Mouse (Mus musculus): Measurements from ENCODE around the gene Rapgefl1. TPM values are rescaled to one million over a fixed set of nuclear protein-coding genes. Genes with fewer than 3 reads are reported as not detected.

The Rapgefl1 gene
- total and polyA plus RNA-seq, 3 experiments: 0.58 to 1.4 TPM; not detected in 1

DNA sequence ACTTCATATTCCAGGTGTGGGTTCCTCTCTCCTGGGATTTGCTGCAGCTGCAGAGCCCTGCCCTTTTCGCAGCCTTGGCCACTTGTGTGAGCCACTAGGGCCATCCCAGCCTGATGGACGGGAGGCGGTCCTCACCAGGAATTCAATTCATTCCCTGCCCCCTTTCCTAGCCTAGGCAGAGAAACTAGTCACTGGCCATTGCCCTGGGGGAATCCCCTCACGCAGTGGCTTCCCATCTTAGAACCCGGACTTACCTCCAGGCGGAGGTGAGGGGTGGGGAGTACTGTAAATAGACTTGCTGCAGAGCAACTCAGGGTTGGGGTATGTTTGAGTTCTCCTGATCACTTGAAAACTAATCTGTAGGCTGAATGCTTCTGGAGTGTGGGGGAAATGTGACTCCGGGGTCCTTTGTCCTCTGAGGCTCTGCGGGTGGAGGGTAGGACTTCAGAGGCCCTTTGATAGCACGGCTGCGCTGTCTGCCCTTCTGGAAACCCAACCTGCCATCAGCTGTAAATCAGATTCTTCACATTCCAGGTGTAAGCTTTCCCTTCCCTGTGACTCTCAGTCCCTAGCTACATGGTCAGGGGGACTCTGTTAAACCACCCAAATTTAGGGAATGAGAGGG, 66.1 kb downstream of the Rapgefl1 start:
- H3K27ac ChIP-seq (ENCODE audit: control insufficient read depth, low read depth, low read length): no peak overlapping the region
- peaks cover under 1% of the 10 kb centered on the region for H3K79me2 ChIP-seq (ENCODE audit: control insufficient read depth, insufficient read depth, low read length, poor library complexity)
- no peak for TF ChIP-seq CTCF (IDR thresholded peaks at IDR 0.05 in 2 of 3, conservative IDR thresholded peaks at IDR 0.05 in 1 of 3; ENCODE audit: control insufficient read depth in 1 of 3, insufficient read depth in 1 of 3, low read depth in 2 of 3, low read length in 3 of 3, poor library complexity in 1 of 3, severe bottlenecking in 1 of 3)
- no peak for TF ChIP-seq ZNF384 (IDR thresholded peaks at IDR 0.05; ENCODE audit: low read depth, low read length)
- no peak for TF ChIP-seq ZKSCAN1 (IDR thresholded peaks at IDR 0.05; ENCODE audit: low read depth, low read length)
- TF ChIP-seq USF1 (IDR thresholded peaks at IDR 0.05; ENCODE audit: low read depth, low read length): no peak
- TF ChIP-seq UBTF (IDR thresholded peaks at IDR 0.05; ENCODE audit: borderline replicate concordance, insufficient read depth, low read depth, low read length): no peak
- TF ChIP-seq RCOR1 (IDR thresholded peaks at IDR 0.05; ENCODE audit: low read depth, low read length): no peak
- no peak for TF ChIP-seq SIN3A (IDR thresholded peaks at IDR 0.05; ENCODE audit: low read length)
- no peak for TF ChIP-seq TCF12 (IDR thresholded peaks at IDR 0.05; ENCODE audit: low read depth, low read length)
- TF ChIP-seq ZC3H11A (IDR thresholded peaks at IDR 0.05; ENCODE audit: low read depth, low read length): no peak
- TF ChIP-seq MAX (IDR thresholded peaks at IDR 0.05; ENCODE audit: low read length): no peak
- TF ChIP-seq MXI1 (IDR thresholded peaks at IDR 0.05; ENCODE audit: low read depth, low read length): no peak
- TF ChIP-seq MYB (IDR thresholded peaks at IDR 0.05; ENCODE audit: low read depth, low read length): no peak
- no peak for TF ChIP-seq NRF1 (IDR thresholded peaks at IDR 0.05; ENCODE audit: insufficient read depth, low read depth, low read length, poor library complexity, severe bottlenecking)
- TF ChIP-seq CHD2 (IDR thresholded peaks at IDR 0.05; ENCODE audit: low read length): no peak
- no peak for TF ChIP-seq ZMIZ1 (IDR thresholded peaks at IDR 0.05; ENCODE audit: low read depth, low read length)
- no peak for TF ChIP-seq POLR2AphosphoS2 (IDR thresholded peaks at IDR 0.05; ENCODE audit: low read length)
- TF ChIP-seq HCFC1 (IDR thresholded peaks at IDR 0.05; ENCODE audit: low read depth, low read length): no peak
- TF ChIP-seq MAZ (IDR thresholded peaks at IDR 0.05; ENCODE audit: low read depth, low read length): no peak
- no peaks in the 10 kb centered on the region for H3K9me3 ChIP-seq (replicated peaks; ENCODE audit: insufficient read depth, low read length)
- no peak for DNase-seq (ENCODE audit: low read depth, low spot score)
- peaks cover 4 to 46% of the 10 kb centered on the region in 2 experiments; a peak in 3 of 4 replicates for H3K36me3 ChIP-seq (ENCODE audit: control insufficient read depth in 1 of 2, insufficient read depth in 2 of 2, low read length in 2 of 2)
- no peak overlapping the region for H3K9ac ChIP-seq (ENCODE audit: control insufficient read depth, low read depth, low read length, poor library complexity, severe bottlenecking)
- H3K27me3 ChIP-seq (ENCODE audit: control insufficient read depth in 1 of 2, insufficient read depth in 2 of 2, low read length in 2 of 2): no peaks in the 10 kb centered on the region
- H3K4me3 ChIP-seq (ENCODE audit: control insufficient read depth in 1 of 2, insufficient read depth in 1 of 2, low read depth in 2 of 2, low read length in 2 of 2): no peak overlapping the region
- H3K4me1 ChIP-seq (ENCODE audit: control insufficient read depth in 1 of 2, insufficient read depth in 2 of 2, low read length in 2 of 2): peaks cover 27 to 51% of the 10 kb centered on the region in 2 experiments

Other genes starting within 250 kb of the Rapgefl1 start
- gene Ormdl3, start 249.4 kb upstream of the Rapgefl1 start, total RNA-seq (2012; rRNA removed): 60.3 and 93.7 TPM in 2 replicates
- gene Ormdl3, start 249.4 kb upstream of the Rapgefl1 start, polyA plus RNA-seq (2012; ENCODE audit: insufficient read depth in 1 of 2, insufficient read length in 2 of 2, low read depth in 1 of 2, low replicate concordance in 2 of 2, missing spikeins in 1 of 2): 10 to 100 TPM in 1 of 2 experiments, not detected in 1; 52.7 TPM
- gene Lrrc3c, start 238.5 kb upstream of the Rapgefl1 start, total RNA-seq (2012; rRNA removed): not detected in 2 replicates
- gene Lrrc3c, start 238.5 kb upstream of the Rapgefl1 start, polyA plus RNA-seq (2012; ENCODE audit: insufficient read depth in 1 of 2, insufficient read length in 2 of 2, low read depth in 1 of 2, low replicate concordance in 2 of 2, missing spikeins in 1 of 2): not detected
- gene Gm12355, start 211.1 kb upstream of the Rapgefl1 start, total RNA-seq (2012; rRNA removed): 2.1 and 3.4 TPM in 2 replicates
- under 1 TPM in 1 of 2 experiments, not detected in 1; 0.58 TPM for gene Gm12355, start 211.1 kb upstream of the Rapgefl1 start, polyA plus RNA-seq (2012; ENCODE audit: insufficient read depth in 1 of 2, insufficient read length in 2 of 2, low read depth in 1 of 2, low replicate concordance in 2 of 2, missing spikeins in 1 of 2)
- gene Gsdma3, start 210.4 kb upstream of the Rapgefl1 start, total RNA-seq (2012; rRNA removed): not detected in 2 replicates
- gene Gsdma3, start 210.4 kb upstream of the Rapgefl1 start, polyA plus RNA-seq (2012; ENCODE audit: insufficient read depth in 1 of 2, insufficient read length in 2 of 2, low read depth in 1 of 2, low replicate concordance in 2 of 2, missing spikeins in 1 of 2): not detected
- gene Gsdma2, start 190.0 kb upstream of the Rapgefl1 start, total RNA-seq (2012; rRNA removed): not detected in 2 replicates
- not detected for gene Gsdma2, start 190.0 kb upstream of the Rapgefl1 start, polyA plus RNA-seq (2012; ENCODE audit: insufficient read depth in 1 of 2, insufficient read length in 2 of 2, low read depth in 1 of 2, low replicate concordance in 2 of 2, missing spikeins in 1 of 2)
- 0.23 and 0.62 TPM in 2 replicates for gene Gsdma, start 172.4 kb upstream of the Rapgefl1 start, total RNA-seq (2012; rRNA removed)
- 1 to 10 TPM in 1 of 2 experiments, not detected in 1; 1.2 TPM for gene Gsdma, start 172.4 kb upstream of the Rapgefl1 start, polyA plus RNA-seq (2012; ENCODE audit: insufficient read depth in 1 of 2, insufficient read length in 2 of 2, low read depth in 1 of 2, low replicate concordance in 2 of 2, missing spikeins in 1 of 2)
- 350 and 385 TPM in 2 replicates for gene Psmd3, start 154.2 kb upstream of the Rapgefl1 start, total RNA-seq (2012; rRNA removed)
- 100 to 1,000 TPM; 214 to 417 TPM for gene Psmd3, start 154.2 kb upstream of the Rapgefl1 start, polyA plus RNA-seq (2012; ENCODE audit: insufficient read depth in 1 of 2, insufficient read length in 2 of 2, low read depth in 1 of 2, low replicate concordance in 2 of 2, missing spikeins in 1 of 2)
- gene Csf3, start 135.5 kb upstream of the Rapgefl1 start, total RNA-seq (2012; rRNA removed): not detected in 2 replicates
- gene Csf3, start 135.5 kb upstream of the Rapgefl1 start, polyA plus RNA-seq (2012; ENCODE audit: insufficient read depth in 1 of 2, insufficient read length in 2 of 2, low read depth in 1 of 2, low replicate concordance in 2 of 2, missing spikeins in 1 of 2): under 1 TPM in 1 of 2 experiments, not detected in 1; 0.18 TPM
- 37.5 and 41.4 TPM in 2 replicates for gene Med24, start 107.3 kb upstream of the Rapgefl1 start, total RNA-seq (2012; rRNA removed)
- 10 to 100 TPM in 1 of 2 experiments, not detected in 1; 89.8 TPM for gene Med24, start 107.3 kb upstream of the Rapgefl1 start, polyA plus RNA-seq (2012; ENCODE audit: insufficient read depth in 1 of 2, insufficient read length in 2 of 2, low read depth in 1 of 2, low replicate concordance in 2 of 2, missing spikeins in 1 of 2)
- gene Thra, start 96.1 kb upstream of the Rapgefl1 start, total RNA-seq (2012; rRNA removed): 22.0 and 29.6 TPM in 2 replicates
- gene Thra, start 96.1 kb upstream of the Rapgefl1 start, polyA plus RNA-seq (2012; ENCODE audit: insufficient read depth in 1 of 2, insufficient read length in 2 of 2, low read depth in 1 of 2, low replicate concordance in 2 of 2, missing spikeins in 1 of 2): 10 to 100 TPM in 1 of 2 experiments, not detected in 1; 50.9 TPM
- 1.9 and 2.0 TPM in 2 replicates for gene Nr1d1, start 61.5 kb upstream of the Rapgefl1 start, total RNA-seq (2012; rRNA removed)
- 1 to 10 TPM in 1 of 2 experiments, not detected in 1; 5.6 TPM for gene Nr1d1, start 61.5 kb upstream of the Rapgefl1 start, polyA plus RNA-seq (2012; ENCODE audit: insufficient read depth in 1 of 2, insufficient read length in 2 of 2, low read depth in 1 of 2, low replicate concordance in 2 of 2, missing spikeins in 1 of 2)
- gene Msl1, start 41.3 kb upstream of the Rapgefl1 start, total RNA-seq (2012; rRNA removed): 35.0 and 37.1 TPM in 2 replicates
- 10 to 100 TPM in 1 of 2 experiments, not detected in 1; 49.4 TPM for gene Msl1, start 41.3 kb upstream of the Rapgefl1 start, polyA plus RNA-seq (2012; ENCODE audit: insufficient read depth in 1 of 2, insufficient read length in 2 of 2, low read depth in 1 of 2, low replicate concordance in 2 of 2, missing spikeins in 1 of 2)
- gene Casc3, start 31.9 kb upstream of the Rapgefl1 start, total RNA-seq (2012; rRNA removed): 18.2 and 20.9 TPM in 2 replicates
- gene Casc3, start 31.9 kb upstream of the Rapgefl1 start, polyA plus RNA-seq (2012; ENCODE audit: insufficient read depth in 1 of 2, insufficient read length in 2 of 2, low read depth in 1 of 2, low replicate concordance in 2 of 2, missing spikeins in 1 of 2): 10 to 100 TPM; 58.6 to 61.0 TPM
- gene Wipf2, start 26.9 kb downstream of the Rapgefl1 start, total RNA-seq (2012; rRNA removed): 2.9 and 3.2 TPM in 2 replicates
- 1 to 10 TPM in 1 of 2 experiments, not detected in 1; 7.1 TPM for gene Wipf2, start 26.9 kb downstream of the Rapgefl1 start, polyA plus RNA-seq (2012; ENCODE audit: insufficient read depth in 1 of 2, insufficient read length in 2 of 2, low read depth in 1 of 2, low replicate concordance in 2 of 2, missing spikeins in 1 of 2)
- 83.4 and 104 TPM in 2 replicates for gene Cdc6, start 71.0 kb downstream of the Rapgefl1 start, total RNA-seq (2012; rRNA removed)
- gene Cdc6, start 71.0 kb downstream of the Rapgefl1 start, polyA plus RNA-seq (2012; ENCODE audit: insufficient read depth in 1 of 2, insufficient read length in 2 of 2, low read depth in 1 of 2, low replicate concordance in 2 of 2, missing spikeins in 1 of 2): 10 to 100 TPM; 56.9 to 69.4 TPM
- 9.8 and 12.1 TPM in 2 replicates for gene Rara, start 91.0 kb downstream of the Rapgefl1 start, total RNA-seq (2012; rRNA removed)
- 10 to 100 TPM in 1 of 2 experiments, not detected in 1; 13.7 TPM for gene Rara, start 91.0 kb downstream of the Rapgefl1 start, polyA plus RNA-seq (2012; ENCODE audit: insufficient read depth in 1 of 2, insufficient read length in 2 of 2, low read depth in 1 of 2, low replicate concordance in 2 of 2, missing spikeins in 1 of 2)
- gene Gjd3, start 146.2 kb downstream of the Rapgefl1 start, total RNA-seq (2012; rRNA removed): not detected in 2 replicates
- gene Gjd3, start 146.2 kb downstream of the Rapgefl1 start, polyA plus RNA-seq (2012; ENCODE audit: insufficient read depth in 1 of 2, insufficient read length in 2 of 2, low read depth in 1 of 2, low replicate concordance in 2 of 2, missing spikeins in 1 of 2): not detected
- 443 and 477 TPM in 2 replicates for gene Top2a, start 187.4 kb downstream of the Rapgefl1 start, total RNA-seq (2012; rRNA removed)
- gene Top2a, start 187.4 kb downstream of the Rapgefl1 start, polyA plus RNA-seq (2012; ENCODE audit: insufficient read depth in 1 of 2, insufficient read length in 2 of 2, low read depth in 1 of 2, low replicate concordance in 2 of 2, missing spikeins in 1 of 2): 100 to 1,000 TPM; 395 to 643 TPM
- gene Igfbp4, start 204.5 kb downstream of the Rapgefl1 start, total RNA-seq (2012; rRNA removed): 89.8 and 94.4 TPM in 2 replicates
- 100 to 1,000 TPM in 1 of 2 experiments, not detected in 1; 221 TPM for gene Igfbp4, start 204.5 kb downstream of the Rapgefl1 start, polyA plus RNA-seq (2012; ENCODE audit: insufficient read depth in 1 of 2, insufficient read length in 2 of 2, low read depth in 1 of 2, low replicate concordance in 2 of 2, missing spikeins in 1 of 2)

Measured in MEL (cell line).